12 mouse cellular contexts compared by ENCODE assay signal in genomic region chr5:125235874-125236273, GRCm38 (mm10). TPM values are rescaled to one million over a fixed set of nuclear protein-coding genes. Genes with fewer than 3 reads are reported as not detected.
A peak's percentile ranks its signal among the peaks of the same experiment; 100 is the strongest.
DNase-seq lines count a peak whose midpoint lies in the region; ATAC-seq and TF ChIP-seq lines count a peak whose summit lies in the region.
"Had no signal": no experiment of that assay in that cellular context is flagged by ENCODE, and none has a peak within 500 bp of the region (broad histone marks: within the 10 kb centered on the region; RNA-seq: fewer than 3 reads in every experiment).

No protein-coding gene starts in this region.

- H3K36me3 ChIP-seq in kidney, embryonic 14.5 days (ENCODE audit: control insufficient read depth, insufficient read depth, low read length): no peaks in the 10 kb centered on the region
- no peaks in the 10 kb centered on the region for H3K36me3 ChIP-seq in embryonic facial prominence, embryonic 15.5 days
- no peaks in the 10 kb centered on the region for H3K36me3 ChIP-seq in lung, postnatal 0 days (ENCODE audit: insufficient read depth, low read length)
- H3K36me3 ChIP-seq in hindbrain, embryonic 13.5 days: no peaks in the 10 kb centered on the region
- H3K36me3 ChIP-seq: heart, embryonic 15.5 days; liver, embryonic 12.5 days had no signal

- TF ChIP-seq EP300 in lung, postnatal 0 days (IDR thresholded peaks at IDR 0.05): no peak

- H3K27me3 ChIP-seq in kidney, embryonic 14.5 days (ENCODE audit: control insufficient read depth, insufficient read depth, low read length): no peaks in the 10 kb centered on the region
- H3K27me3 ChIP-seq in embryonic facial prominence, embryonic 15.5 days: no peaks in the 10 kb centered on the region
- H3K27me3 ChIP-seq in lung, postnatal 0 days (replicated peaks; ENCODE audit: insufficient read depth, low read length): no peaks in the 10 kb centered on the region
- H3K27me3 ChIP-seq in hindbrain, embryonic 13.5 days: no peaks in the 10 kb centered on the region
- H3K27me3 ChIP-seq: heart, embryonic 15.5 days had no signal

- peaks cover 4% of the 10 kb centered on the region; the same call in 1 of the 2 replicates for H3K4me1 ChIP-seq in kidney, embryonic 14.5 days (ENCODE audit: control insufficient read depth, insufficient read depth, low read length)
- H3K4me1 ChIP-seq in embryonic facial prominence, embryonic 15.5 days: 0 out of 2 replicates have a peak, but pooled peaks cover 13% of the 10 kb centered on the region
- no peaks in the 10 kb centered on the region for H3K4me1 ChIP-seq in lung, postnatal 0 days (ENCODE audit: insufficient read depth, low read depth, low read length)
- H3K4me1 ChIP-seq in hindbrain, embryonic 13.5 days (replicated peaks): peaks cover 22% of the 10 kb centered on the region

- ATAC-seq in kidney, embryonic 14.5 days (ENCODE audit: low FRiP score, low TSS enrichment): 0 out of 2 replicates have a peak, but pooled peaks have one; percentile 65
- 0 out of 2 replicates have a peak, but pooled peaks have one; percentile 52 for ATAC-seq in embryonic facial prominence, embryonic 15.5 days (ENCODE audit: insufficient number of reproducible peaks, low FRiP score, low TSS enrichment, low read depth)
- ATAC-seq in lung, postnatal 0 days: peak; percentile 52
- ATAC-seq in granulocyte monocyte progenitor cell, adult 5-6 weeks (replicated peaks; ENCODE audit: poor library complexity, severe bottlenecking): no peak
- ATAC-seq in hindbrain, embryonic 13.5 days (ENCODE audit: low FRiP score): no peak
- ATAC-seq: forebrain, postnatal 0 days; liver, embryonic 12.5 days had no signal

- no peak overlapping the region for H3K4me3 ChIP-seq in kidney, embryonic 14.5 days (ENCODE audit: low read length)
- no peak overlapping the region for H3K4me3 ChIP-seq in embryonic facial prominence, embryonic 15.5 days (replicated peaks)
- no peak overlapping the region for H3K4me3 ChIP-seq in lung, postnatal 0 days (ENCODE audit: low read depth, low read length)
- H3K4me3 ChIP-seq in hindbrain, embryonic 13.5 days: no peak overlapping the region
- H3K4me3 ChIP-seq: heart, embryonic 15.5 days; liver, embryonic 12.5 days had no signal

- H3K9me3 ChIP-seq in kidney, embryonic 14.5 days (ENCODE audit: control insufficient read depth, low read length): no peaks in the 10 kb centered on the region
- H3K9me3 ChIP-seq in embryonic facial prominence, embryonic 15.5 days (replicated peaks): no peaks in the 10 kb centered on the region
- H3K9me3 ChIP-seq in lung, postnatal 0 days (ENCODE audit: low read length): no peaks in the 10 kb centered on the region
- H3K9me3 ChIP-seq in hindbrain, embryonic 13.5 days: no peaks in the 10 kb centered on the region
- H3K9me3 ChIP-seq: heart, embryonic 15.5 days; liver, embryonic 12.5 days had no signal

- no peak for DNase-seq in kidney, adult 18-20 months
- DNase-seq in heart, adult 8-10 months (ENCODE audit: low spot score): peak; percentile 58
- DNase-seq in lung, postnatal 0 days (ENCODE audit: low spot score): peak; percentile 51
- DNase-seq in frontal cortex, postnatal 14 days (ENCODE audit: low spot score in 2 of 2): no peak
- DNase-seq: cerebellum, adult 9-10 months; forebrain, postnatal 0 days had no signal

- no peak overlapping the region for H3K4me2 ChIP-seq in kidney, embryonic 14.5 days (replicated peaks; ENCODE audit: low read depth, low read length)
- no peak overlapping the region for H3K4me2 ChIP-seq in embryonic facial prominence, embryonic 15.5 days (replicated peaks)
- no peak overlapping the region for H3K4me2 ChIP-seq in lung, postnatal 0 days (replicated peaks; ENCODE audit: low read depth, low read length)
- no peak overlapping the region for H3K4me2 ChIP-seq in hindbrain, embryonic 13.5 days
- H3K4me2 ChIP-seq: heart, embryonic 15.5 days; liver, embryonic 12.5 days had no signal

- no peak overlapping the region for H3K27ac ChIP-seq in kidney, embryonic 14.5 days (ENCODE audit: low read depth, low read length)
- H3K27ac ChIP-seq in embryonic facial prominence, embryonic 15.5 days (replicated peaks): no peak overlapping the region
- no peak overlapping the region for H3K27ac ChIP-seq in lung, postnatal 0 days (ENCODE audit: low read length)
- no peak overlapping the region for H3K27ac ChIP-seq in hindbrain, embryonic 13.5 days
- H3K27ac ChIP-seq: heart, embryonic 15.5 days; liver, embryonic 12.5 days had no signal

- WGBS in kidney, embryonic 14.5 days: 48% methylated on average over 6 of the region's 6 CpGs
- WGBS in embryonic facial prominence, embryonic 15.5 days: 49% methylated on average over 6 of the region's 6 CpGs
- 22% methylated on average over 6 of the region's 6 CpGs for WGBS in lung, postnatal 0 days
- 82% methylated on average over 6 of the region's 6 CpGs for WGBS in hindbrain, embryonic 13.5 days

- no peak for TF ChIP-seq CTCF in lung, postnatal 0 days (IDR thresholded peaks at IDR 0.05)

- H3K9ac ChIP-seq in kidney, embryonic 14.5 days (ENCODE audit: low read depth, low read length): no peak overlapping the region
- H3K9ac ChIP-seq in embryonic facial prominence, embryonic 15.5 days: no peak overlapping the region
- no peak overlapping the region for H3K9ac ChIP-seq in lung, postnatal 0 days (replicated peaks; ENCODE audit: low read depth)
- no peak overlapping the region for H3K9ac ChIP-seq in hindbrain, embryonic 13.5 days
- H3K9ac ChIP-seq: forebrain, postnatal 0 days; heart, embryonic 15.5 days; liver, embryonic 12.5 days had no signal

RNA-seq across cellular contexts. Expression of gene Ncor2, which starts 56.9 kb away (rescaled TPM):
- polyA plus RNA-seq in kidney, embryonic 14.5 days (2014; fragmentation: Nextera tagmentation; extraction: Ambion mirVana): 34.6 and 35.0 TPM in 2 replicates
- 39.3 and 41.8 TPM in 2 replicates for polyA plus RNA-seq in embryonic facial prominence, embryonic 15.5 days (2015; fragmentation: Nextera tagmentation; extraction: Ambion mirVana)
- 10 to 100 TPM; 81.6 to 92.4 (median 84.5) TPM for total RNA-seq in heart, adult 8-10 months (2022)
- polyA plus RNA-seq in lung, postnatal 0 days (2015; fragmentation: Nextera tagmentation; extraction: Ambion mirVana): 20.2 and 23.9 TPM in 2 replicates
- total RNA-seq in granulocyte monocyte progenitor cell, adult 5-6 weeks (2014; fragmentation: Nextera tagmentation): 47.9 and 77.4 TPM in 2 replicates
- 5.3 and 11.8 TPM in 2 replicates for total RNA-seq in granulocyte monocyte progenitor cell, adult 5-6 weeks (2017)
- 24.8 and 25.1 TPM in 2 replicates for polyA plus RNA-seq in hindbrain, embryonic 13.5 days (2015; fragmentation: Nextera tagmentation; extraction: Ambion mirVana)

Comparison
In these comparisons a context has a peak if more than half of its experiments do, and no peak if none do; other contexts are left out.
1. ATAC-seq: peak in kidney, embryonic 14.5 days (single experiment), embryonic facial prominence, embryonic 15.5 days (single experiment) and lung, postnatal 0 days (single experiment); none in granulocyte monocyte progenitor cell, adult 5-6 weeks (single experiment) and hindbrain, embryonic 13.5 days (single experiment).
2. DNase-seq: peak in heart, adult 8-10 months (single experiment) and lung, postnatal 0 days (single experiment); none in kidney, adult 18-20 months (single experiment) and frontal cortex, postnatal 14 days (0 of 2).